ENCODE assay signal across 21 mouse cellular contexts in the genomic region with DNA sequence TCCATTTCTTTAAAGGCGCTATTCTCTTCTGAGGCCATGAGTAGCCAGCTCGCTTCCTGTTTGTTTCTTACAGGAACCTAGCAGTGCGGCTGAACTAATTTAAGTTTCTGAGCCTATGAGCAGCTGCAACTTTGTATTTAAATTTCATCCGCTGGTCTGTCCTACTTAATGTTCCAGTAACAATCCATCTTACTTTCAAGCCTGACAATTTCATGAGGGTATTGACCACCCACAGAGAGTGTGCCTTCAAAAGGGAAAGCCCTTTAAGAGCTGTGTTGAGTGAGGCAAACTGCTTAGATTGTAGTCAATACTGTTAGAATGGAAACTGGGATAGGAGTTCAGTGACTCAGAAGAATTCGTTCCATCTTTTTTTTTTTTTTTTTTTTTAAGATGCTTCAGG.
A peak's percentile ranks its signal among the peaks of the same experiment; 100 is the strongest.
DNase-seq lines count a peak whose midpoint lies in the region; ATAC-seq and TF ChIP-seq lines count a peak whose summit lies in the region.
"Had no signal": no experiment of that assay in that cellular context is flagged by ENCODE, and none has a peak within 500 bp of the region (broad histone marks: within the 10 kb centered on the region; RNA-seq: fewer than 3 reads in every experiment).

No protein-coding gene starts in this region.

- H3K27ac ChIP-seq in embryonic facial prominence, embryonic 14.5 days (replicated peaks; ENCODE audit: low read depth, low read length), result no peak overlapping the region
- H3K27ac ChIP-seq in embryonic facial prominence, embryonic 10.5 days (replicated peaks), result no peak overlapping the region
- H3K27ac ChIP-seq in lung, embryonic 14.5 days (ENCODE audit: low read depth), result no peak overlapping the region
- H3K27ac ChIP-seq: embryonic facial prominence, embryonic 15.5 days; forebrain, embryonic 10.5 days; heart, embryonic 13.5 days; hindbrain, embryonic 13.5 days; hindbrain, postnatal 0 days; intestine, embryonic 15.5 days had no signal

- H3K36me3 ChIP-seq in embryonic facial prominence, embryonic 14.5 days (ENCODE audit: control insufficient read depth, insufficient read depth, low read length), result no peaks in the 10 kb centered on the region
- H3K36me3 ChIP-seq in embryonic facial prominence, embryonic 10.5 days (replicated peaks), result no peaks in the 10 kb centered on the region
- H3K36me3 ChIP-seq in lung, embryonic 14.5 days (ENCODE audit: insufficient read depth), result no peaks in the 10 kb centered on the region
- H3K36me3 ChIP-seq: embryonic facial prominence, embryonic 15.5 days; forebrain, embryonic 10.5 days; heart, embryonic 13.5 days; hindbrain, embryonic 13.5 days; intestine, embryonic 15.5 days had no signal

- H3K27me3 ChIP-seq in embryonic facial prominence, embryonic 14.5 days (replicated peaks; ENCODE audit: control insufficient read depth, insufficient read depth, low read length), result no peaks in the 10 kb centered on the region
- no peaks in the 10 kb centered on the region for H3K27me3 ChIP-seq in embryonic facial prominence, embryonic 10.5 days (replicated peaks; ENCODE audit: low read depth, poor library complexity, severe bottlenecking)
- H3K27me3 ChIP-seq in lung, embryonic 14.5 days (ENCODE audit: insufficient read depth, low read length), result no peaks in the 10 kb centered on the region
- H3K27me3 ChIP-seq: embryonic facial prominence, embryonic 15.5 days; heart, embryonic 13.5 days; hindbrain, embryonic 13.5 days; intestine, embryonic 15.5 days had no signal

- DNase-seq in embryonic facial prominence, embryonic 14.5 days (ENCODE audit: low spot score), result peak; percentile 8
- no peak for DNase-seq in embryonic facial prominence, embryonic 10.5 days (ENCODE audit: low spot score)
- peak; percentile 5 for DNase-seq in lung, embryonic 14.5 days
- no peak for DNase-seq in lung, postnatal 14 days
- DNase-seq in forelimb bud, embryonic 11.5 days (ENCODE audit: low read depth, low spot score), result peak; percentile 3
- DNase-seq in frontal cortex, postnatal 36 days (ENCODE audit: low spot score in 2 of 2), result no peak
- DNase-seq: adrenal gland, postnatal 10 days; cerebellum, adult 11-12 months; cerebellum, adult 9-10 months; cerebellum, postnatal 36 days; gastrocnemius, postnatal 14 days; heart, postnatal 36 days had no signal

- H3K4me2 ChIP-seq in embryonic facial prominence, embryonic 14.5 days (ENCODE audit: low read depth, low read length), result no peak overlapping the region
- no peak overlapping the region for H3K4me2 ChIP-seq in lung, embryonic 14.5 days
- H3K4me2 ChIP-seq: embryonic facial prominence, embryonic 15.5 days; heart, embryonic 13.5 days; hindbrain, embryonic 13.5 days; intestine, embryonic 15.5 days had no signal

- no peak overlapping the region for H3K4me3 ChIP-seq in embryonic facial prominence, embryonic 14.5 days (ENCODE audit: low read depth, low read length)
- H3K4me3 ChIP-seq in embryonic facial prominence, embryonic 10.5 days, result no peak overlapping the region
- no peak overlapping the region for H3K4me3 ChIP-seq in lung, embryonic 14.5 days (ENCODE audit: low read depth, low read length)
- H3K4me3 ChIP-seq: embryonic facial prominence, embryonic 15.5 days; erythroblast, embryonic 14.5 days; forebrain, embryonic 10.5 days; heart, embryonic 13.5 days; hindbrain, embryonic 13.5 days; intestine, embryonic 15.5 days had no signal

- no peaks in the 10 kb centered on the region for H3K9me3 ChIP-seq in embryonic facial prominence, embryonic 14.5 days (ENCODE audit: control insufficient read depth, low read length)
- H3K9me3 ChIP-seq in embryonic facial prominence, embryonic 10.5 days, result no peaks in the 10 kb centered on the region
- H3K9me3 ChIP-seq in lung, embryonic 14.5 days (ENCODE audit: low read depth, low read length), result no peaks in the 10 kb centered on the region
- H3K9me3 ChIP-seq: embryonic facial prominence, embryonic 15.5 days; forebrain, embryonic 10.5 days; heart, embryonic 13.5 days; hindbrain, embryonic 13.5 days; intestine, embryonic 15.5 days had no signal

- no peak for TF ChIP-seq CTCF in lung, embryonic 14.5 days (IDR thresholded peaks at IDR 0.05; ENCODE audit: low read depth)

- 72% methylated on average over 5 of the region's 5 CpGs for WGBS in embryonic facial prominence, embryonic 14.5 days
- 82% methylated on average over 5 of the region's 5 CpGs for WGBS in embryonic facial prominence, embryonic 10.5 days
- WGBS in lung, embryonic 14.5 days, result 63% methylated on average over 5 of the region's 5 CpGs

- H3K9ac ChIP-seq in embryonic facial prominence, embryonic 14.5 days (ENCODE audit: low read depth, low read length), result no peak overlapping the region
- no peak overlapping the region for H3K9ac ChIP-seq in lung, embryonic 14.5 days
- H3K9ac ChIP-seq: embryonic facial prominence, embryonic 15.5 days; heart, embryonic 13.5 days; hindbrain, embryonic 13.5 days; intestine, embryonic 15.5 days had no signal

- no peaks in the 10 kb centered on the region for H3K4me1 ChIP-seq in embryonic facial prominence, embryonic 14.5 days (ENCODE audit: control insufficient read depth, insufficient read depth, low read length)
- no peaks in the 10 kb centered on the region for H3K4me1 ChIP-seq in embryonic facial prominence, embryonic 10.5 days
- no peaks in the 10 kb centered on the region for H3K4me1 ChIP-seq in lung, embryonic 14.5 days (ENCODE audit: insufficient read depth)
- H3K4me1 ChIP-seq: embryonic facial prominence, embryonic 15.5 days; forebrain, embryonic 10.5 days; heart, embryonic 13.5 days; hindbrain, embryonic 13.5 days; intestine, embryonic 15.5 days had no signal

- ATAC-seq in embryonic facial prominence, embryonic 14.5 days (ENCODE audit: low read depth), result no peak
- ATAC-seq in lung, embryonic 14.5 days (ENCODE audit: insufficient read depth), result no peak
- no peak for ATAC-seq in inflammation-experienced regulatory T-cells, adult 6 months
- ATAC-seq: forebrain, embryonic 14.5 days; hindbrain, postnatal 0 days; intestine, embryonic 15.5 days had no signal

Comparison
In these comparisons a context has a peak if more than half of its experiments do, and no peak if none do; other contexts are left out.
1. DNase-seq: peak in embryonic facial prominence, embryonic 14.5 days (single experiment), lung, embryonic 14.5 days (single experiment) and forelimb bud, embryonic 11.5 days (single experiment); none in embryonic facial prominence, embryonic 10.5 days (single experiment), lung, postnatal 14 days (single experiment) and frontal cortex, postnatal 36 days (0 of 2).